Mouse (Mus musculus) common myeloid progenitor, adult 5-6 weeks (primary cell): Measurements from ENCODE around the gene Unc5cl. TPM values are rescaled to one million over a fixed set of nuclear protein-coding genes. Genes with fewer than 3 reads are reported as not detected.

ENCODE experiments used
- ATAC-seq: replicated peaks from 2 replicates; pipeline ENCODE4 v1.8.0; 2016; ENCODE audit warnings: low read depth, mild to moderate bottlenecking, moderate TSS enrichment, inconsistent platforms; ENCODE audit not compliant: poor library complexity, severe bottlenecking
- total RNA-seq: library from RNA; stranded (forward); fragments of 200-1000, 187-1606 nt; gene quantifications from 2 replicates; pipeline ENCODE4 v1.2.3, GENCODE M21; 2017

Gene Unc5cl
- total RNA-seq, 1 experiment from 2014 or later = 2.2 TPM

DNA sequence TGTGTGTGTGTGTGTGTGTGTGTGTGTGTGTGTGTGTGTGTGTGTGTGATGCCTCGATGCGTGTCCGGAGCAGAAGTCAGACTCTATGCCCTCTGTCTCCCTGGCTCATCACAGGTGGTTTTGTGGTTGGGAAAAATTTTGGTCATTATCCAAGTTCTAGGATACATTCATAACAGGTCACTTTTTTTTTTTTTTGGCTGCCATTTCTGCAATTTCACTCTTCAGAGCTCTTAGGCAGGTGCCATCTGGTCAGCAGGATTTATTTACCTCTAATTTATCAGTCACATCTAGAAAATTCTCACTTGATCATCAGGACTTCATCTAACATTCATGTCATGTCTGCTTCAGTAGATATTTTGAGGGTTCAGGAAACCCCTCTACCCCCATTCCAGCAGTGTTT lies 65.7 kb downstream of the Unc5cl start:
- no peak for ATAC-seq

DNA sequence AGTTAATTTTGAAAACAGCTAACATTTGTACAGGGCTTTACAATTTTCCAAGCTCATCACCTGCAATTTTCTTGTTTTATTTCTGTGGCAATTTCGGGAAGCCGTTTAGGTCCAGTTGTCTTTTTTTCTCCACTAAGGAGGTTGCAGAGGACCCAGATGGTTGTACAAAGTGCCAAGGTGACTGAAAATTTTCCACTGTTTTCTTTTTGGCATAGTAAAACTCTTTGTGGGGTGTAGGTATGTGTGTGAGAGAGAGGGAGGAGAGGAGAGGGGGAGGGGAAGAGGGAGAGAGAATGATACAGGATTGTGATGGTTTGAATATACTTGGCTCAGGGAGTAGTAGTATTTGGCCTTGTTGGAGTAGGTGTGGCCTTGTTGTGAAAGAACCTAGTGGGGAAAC lies 68.4 kb downstream of the Unc5cl start:
- ATAC-seq = no peak

DNA sequence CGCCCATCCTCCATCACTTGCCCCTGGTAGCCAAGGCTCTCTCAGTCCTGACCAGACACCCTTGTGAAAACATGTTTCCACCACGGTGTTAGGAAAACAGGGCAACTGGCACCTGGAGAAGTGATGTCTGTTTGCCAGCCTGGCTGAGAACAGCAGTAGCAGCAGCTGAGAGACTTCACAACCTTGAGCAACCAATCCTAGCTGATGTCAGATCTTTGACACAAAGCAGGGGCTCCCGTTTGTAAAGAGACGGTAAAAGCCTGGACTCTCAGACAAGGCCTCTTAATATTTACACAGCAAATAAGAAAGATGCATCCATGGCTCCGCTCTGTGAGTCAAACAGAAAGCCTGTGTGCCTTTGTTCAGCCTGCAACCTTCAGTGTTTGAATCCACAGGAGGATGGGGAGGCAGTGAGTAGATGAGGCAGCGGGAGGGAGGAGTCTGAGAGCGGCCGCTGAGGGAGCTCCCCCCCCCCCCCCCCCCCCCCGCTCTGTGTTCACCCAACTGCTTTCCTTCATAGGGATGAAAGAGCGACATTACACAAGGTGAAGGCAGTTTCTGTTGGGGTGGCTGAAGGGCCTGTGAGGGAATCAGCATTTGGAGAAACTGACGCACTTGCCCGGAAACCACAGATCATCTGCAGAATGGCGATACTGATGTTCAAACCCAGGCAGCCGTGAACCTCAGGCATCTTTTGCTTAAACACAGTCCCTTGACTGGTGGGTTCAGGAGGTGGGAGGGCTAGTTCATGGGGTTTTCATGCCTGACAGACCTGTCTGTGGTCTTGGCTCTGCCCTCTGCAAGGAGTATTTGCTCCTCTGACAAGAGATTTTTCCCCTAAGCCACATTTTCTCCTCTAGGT lies 79.4 kb downstream of the Unc5cl start:
- ATAC-seq = peak; percentile 97

DNA sequence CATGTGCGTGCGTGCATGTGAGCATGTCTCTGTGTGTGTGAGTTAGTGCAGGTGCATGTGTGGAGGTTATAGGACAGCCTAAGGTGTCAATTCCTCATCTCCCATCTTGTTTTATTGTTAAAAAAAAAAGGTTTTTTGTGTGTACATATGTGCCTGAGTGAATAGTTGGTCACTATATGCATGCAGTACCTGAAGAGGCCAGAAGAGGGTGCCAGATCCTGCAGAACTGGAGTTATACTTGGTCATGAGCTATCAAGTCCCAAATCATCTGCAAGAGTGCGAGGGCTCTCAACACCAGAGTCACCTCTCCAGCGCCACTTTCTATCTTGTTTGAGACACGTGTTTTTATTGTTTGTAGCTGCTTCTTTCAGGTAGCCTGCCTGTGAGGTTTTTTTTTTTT lies 83.6 kb downstream of the Unc5cl start:
- ATAC-seq = no peak

DNA sequence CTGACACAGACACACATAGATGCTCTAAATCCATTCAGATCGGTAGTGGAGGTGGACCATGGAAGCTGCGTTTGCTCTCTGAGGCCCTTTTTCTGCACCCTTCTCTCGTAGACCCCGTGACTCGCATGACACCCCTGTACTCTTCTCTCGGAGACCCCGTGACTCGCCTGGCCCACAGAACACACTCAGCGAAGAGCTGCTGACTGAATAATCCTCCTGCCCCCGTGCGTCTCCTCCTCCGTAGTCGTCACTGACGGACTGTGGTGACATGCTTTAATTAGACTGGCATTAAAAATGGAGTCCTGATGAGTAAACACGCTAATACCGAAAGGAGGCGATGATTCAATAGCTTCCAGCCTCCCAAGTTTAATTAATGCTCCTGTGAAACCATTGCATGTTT lies 84.6 kb downstream of the Unc5cl start:
- no peak for ATAC-seq

DNA sequence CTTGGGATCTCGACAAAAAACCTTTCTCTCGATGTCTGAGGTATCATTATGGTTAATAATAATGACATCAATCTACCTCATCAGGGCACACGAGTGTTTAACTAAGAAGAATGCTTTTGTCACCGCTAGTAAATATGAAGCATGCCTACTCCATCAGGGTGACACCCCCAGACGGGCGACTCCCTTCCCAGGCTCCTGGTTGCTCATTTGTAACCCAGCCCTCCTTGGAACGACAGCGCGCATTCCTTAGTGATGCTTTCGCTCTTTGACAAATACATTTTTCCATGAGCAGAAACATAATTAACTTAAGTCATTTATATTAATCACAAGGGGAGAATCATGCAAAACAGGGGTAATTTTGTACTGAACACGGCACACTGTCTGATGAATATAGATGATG lies 88.0 kb downstream of the Unc5cl start:
- no peak for ATAC-seq

DNA sequence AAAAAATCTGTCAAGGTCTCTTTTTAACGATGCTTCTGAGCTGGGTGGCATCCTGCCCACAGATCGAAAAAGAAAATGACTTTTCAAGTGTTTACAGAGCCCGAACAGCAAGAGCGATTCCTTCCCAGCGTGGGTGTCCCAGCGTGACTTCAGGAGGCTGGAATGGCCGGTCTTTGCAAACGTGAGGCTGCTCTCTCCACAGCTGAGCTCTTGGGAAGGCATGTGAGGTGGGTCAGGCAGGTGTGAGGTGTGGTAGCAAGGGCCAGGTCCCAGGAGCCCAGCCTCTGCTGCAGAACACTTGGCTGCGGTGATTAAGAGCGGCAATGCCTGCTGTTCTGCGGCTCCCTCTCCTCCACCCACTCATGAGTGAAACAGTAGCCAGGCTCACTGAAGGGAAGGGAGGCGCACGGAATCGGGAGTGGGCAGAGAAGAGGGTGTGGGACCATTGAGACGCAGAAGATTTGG lies 88.6 kb downstream of the Unc5cl start:
- no peak for ATAC-seq

DNA sequence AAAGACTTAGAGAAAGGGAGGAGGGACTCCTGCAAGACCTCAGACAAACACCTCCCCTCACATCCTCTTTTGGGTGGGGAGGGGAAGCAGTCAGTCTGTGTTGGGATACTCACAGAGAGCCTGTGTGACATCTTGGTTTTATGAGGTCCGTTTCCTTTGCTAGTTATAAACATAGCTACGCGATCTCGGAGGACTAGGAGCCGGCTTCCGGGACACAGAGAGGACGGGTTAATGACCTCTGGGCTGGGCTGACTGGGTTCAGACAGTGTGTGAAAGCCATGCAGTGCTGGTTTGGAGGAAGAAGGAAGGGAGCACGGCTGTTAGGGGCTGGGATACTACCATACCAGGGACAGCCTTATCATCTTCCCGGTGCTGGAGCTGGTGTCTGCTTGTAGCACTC lies 90.0 kb downstream of the Unc5cl start:
- 0 out of 2 replicates have a peak, but pooled peaks have one; percentile 22 for ATAC-seq

DNA sequence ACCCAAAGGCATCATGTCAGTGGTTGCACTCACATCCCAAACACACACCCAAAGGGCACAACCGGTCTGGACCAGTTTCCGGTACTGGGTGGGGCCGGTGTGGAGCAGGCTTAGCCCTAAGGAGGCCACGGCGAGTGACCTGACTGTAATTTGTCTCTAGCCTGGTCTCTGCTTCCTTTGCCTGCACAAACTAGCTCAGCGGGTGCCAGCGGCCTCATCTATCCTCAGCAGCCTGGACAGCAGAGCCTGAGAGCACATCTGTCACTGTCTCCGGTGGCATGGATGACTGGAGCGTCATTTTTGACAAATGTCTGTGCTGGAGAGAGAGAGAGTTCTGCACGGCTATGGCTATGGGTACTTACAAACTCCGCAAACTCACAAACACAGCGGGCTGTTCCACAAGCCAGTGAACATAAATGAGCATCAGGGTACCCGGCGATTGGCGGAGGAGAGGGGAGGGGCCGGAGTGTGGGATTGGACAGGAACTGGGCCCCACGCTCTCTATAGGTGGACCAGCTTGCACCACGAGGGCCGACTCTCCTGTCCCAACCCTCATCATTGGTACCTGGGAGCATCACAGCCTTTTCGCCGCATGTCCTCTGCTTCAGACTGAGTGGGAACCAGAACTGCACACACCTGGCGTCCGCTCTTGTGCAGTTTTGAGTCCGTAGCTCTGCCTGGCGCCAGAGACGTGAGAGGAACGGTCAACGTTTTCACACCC lies 90.7 kb downstream of the Unc5cl start:
- ATAC-seq = no peak

DNA sequence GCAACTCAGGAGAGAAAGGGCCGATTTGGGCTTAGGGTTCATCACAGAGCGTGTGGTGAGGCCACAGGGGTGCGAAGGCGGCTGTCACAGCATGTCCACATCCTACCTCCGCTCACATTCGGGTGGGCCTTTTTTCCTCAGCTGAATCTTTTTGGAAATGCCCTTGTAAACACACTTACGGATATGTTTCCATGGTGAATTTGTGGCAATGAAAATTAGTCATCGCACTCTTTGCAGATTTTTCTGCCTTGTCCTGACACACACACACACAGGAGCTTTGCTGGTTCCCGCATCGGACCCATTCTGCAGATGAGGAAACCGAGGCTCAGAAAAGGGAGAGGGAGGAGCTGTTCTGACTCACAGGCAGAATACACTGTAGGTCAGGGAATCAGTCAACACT lies 91.3 kb downstream of the Unc5cl start:
- ATAC-seq = no peak

DNA sequence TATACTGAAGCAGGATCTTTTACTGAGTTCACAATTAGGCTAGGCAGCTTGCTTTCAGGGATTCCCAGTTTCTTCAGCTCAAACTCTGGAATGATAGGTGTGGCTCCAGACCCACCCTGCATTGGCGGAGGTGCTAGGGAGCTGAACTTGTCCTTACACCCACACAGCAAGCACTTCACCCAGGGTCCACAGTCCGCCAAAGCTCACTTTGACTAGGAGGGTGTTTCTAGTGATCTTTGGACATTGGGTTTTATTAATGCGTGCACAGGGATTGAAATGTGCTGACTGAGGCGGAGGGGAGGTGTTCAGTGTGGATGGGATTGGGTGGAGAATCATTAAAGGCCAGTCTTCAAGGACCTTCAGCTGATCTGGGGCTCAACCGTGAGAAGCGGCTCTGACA lies 93.0 kb downstream of the Unc5cl start:
- no peak for ATAC-seq

DNA sequence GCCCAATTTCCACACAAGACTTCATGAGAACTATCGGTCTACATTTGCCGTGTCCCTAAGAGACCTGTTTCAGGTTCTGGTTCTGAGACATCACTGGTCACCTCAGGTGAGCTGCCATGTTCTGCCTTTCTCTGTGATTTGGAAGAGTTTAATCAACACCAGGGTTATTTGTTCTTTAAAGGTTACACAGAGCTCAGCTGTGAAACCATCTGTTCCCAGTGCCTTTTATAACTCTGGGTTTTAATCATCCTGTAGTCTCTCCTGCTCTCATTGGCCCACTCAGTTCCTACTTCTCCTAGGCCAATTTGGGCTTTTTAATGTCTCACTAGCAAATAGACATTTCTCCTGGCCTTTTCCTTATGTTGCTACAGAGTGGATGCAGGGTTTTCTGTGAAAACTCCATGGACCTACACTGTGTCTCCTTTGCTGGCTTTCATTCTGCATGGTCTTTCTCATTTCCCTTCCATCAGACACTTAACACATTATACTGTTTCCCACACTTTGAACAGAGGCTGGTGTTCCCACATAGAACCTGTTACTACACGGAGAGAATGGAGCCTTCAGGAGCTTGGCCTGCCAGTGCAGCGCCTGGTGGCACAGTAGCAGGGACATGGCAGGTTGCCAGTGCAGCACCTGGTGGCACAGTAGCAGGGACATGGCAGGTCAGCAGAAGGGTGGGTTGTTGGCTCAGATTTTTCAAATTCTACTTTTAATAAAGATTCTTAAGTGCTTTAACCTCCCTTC lies 97.3 kb downstream of the Unc5cl start:
- no peak for ATAC-seq

DNA sequence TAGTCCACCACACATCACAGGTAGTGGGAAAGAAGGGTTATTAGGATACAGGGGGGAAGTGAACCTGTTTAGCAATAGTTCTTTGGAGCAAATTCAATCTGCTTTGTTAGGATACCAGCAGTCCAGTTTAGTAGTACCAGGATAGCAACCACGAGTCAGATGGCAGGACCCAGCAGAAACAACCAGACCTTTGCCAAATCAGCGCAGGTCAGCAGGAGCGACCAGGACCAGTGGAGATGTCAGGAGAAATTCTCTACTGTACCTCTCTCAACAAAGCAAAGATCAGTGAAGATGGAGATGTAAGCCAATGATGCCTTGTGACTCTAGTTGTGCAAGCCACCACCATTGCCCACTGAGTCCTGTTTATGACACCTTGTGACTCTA lies 97.8 kb downstream of the Unc5cl start:
- no peak for ATAC-seq

DNA sequence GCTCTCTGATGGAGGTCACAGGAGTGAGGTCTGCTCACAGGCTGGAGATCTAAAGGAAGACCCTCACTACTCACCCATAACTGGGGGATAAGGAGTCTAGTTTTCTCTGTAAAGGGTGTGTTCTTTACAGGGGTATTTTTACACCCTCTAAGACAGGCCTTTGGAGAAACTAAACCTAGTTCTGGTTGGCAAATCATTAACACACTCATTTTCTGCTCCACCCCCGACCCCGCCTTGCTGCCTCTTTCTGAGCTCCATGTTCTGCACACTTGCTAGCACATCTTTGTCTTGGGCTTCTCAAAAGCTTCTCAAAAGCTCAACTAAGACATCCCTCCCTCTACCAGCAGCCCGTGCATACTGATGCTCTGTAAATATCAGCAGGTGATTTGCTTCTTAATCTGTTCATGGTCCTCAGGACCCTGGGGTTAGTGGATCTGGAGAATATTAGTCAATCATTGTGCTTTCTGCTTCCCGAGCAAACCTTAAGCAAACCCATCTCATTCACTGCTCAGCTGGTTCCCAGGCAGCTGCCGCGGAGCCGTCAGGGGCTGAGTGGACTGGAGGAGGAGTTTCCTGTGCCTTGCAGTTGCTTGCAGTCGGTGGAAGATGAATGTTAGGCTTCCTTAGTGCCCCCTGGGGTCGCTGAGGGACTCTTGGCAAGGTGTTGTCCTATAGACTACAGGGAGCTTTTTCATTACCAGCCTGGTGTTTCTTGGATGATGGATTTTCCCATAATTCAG lies 101.7 kb downstream of the Unc5cl start:
- no peak for ATAC-seq

DNA sequence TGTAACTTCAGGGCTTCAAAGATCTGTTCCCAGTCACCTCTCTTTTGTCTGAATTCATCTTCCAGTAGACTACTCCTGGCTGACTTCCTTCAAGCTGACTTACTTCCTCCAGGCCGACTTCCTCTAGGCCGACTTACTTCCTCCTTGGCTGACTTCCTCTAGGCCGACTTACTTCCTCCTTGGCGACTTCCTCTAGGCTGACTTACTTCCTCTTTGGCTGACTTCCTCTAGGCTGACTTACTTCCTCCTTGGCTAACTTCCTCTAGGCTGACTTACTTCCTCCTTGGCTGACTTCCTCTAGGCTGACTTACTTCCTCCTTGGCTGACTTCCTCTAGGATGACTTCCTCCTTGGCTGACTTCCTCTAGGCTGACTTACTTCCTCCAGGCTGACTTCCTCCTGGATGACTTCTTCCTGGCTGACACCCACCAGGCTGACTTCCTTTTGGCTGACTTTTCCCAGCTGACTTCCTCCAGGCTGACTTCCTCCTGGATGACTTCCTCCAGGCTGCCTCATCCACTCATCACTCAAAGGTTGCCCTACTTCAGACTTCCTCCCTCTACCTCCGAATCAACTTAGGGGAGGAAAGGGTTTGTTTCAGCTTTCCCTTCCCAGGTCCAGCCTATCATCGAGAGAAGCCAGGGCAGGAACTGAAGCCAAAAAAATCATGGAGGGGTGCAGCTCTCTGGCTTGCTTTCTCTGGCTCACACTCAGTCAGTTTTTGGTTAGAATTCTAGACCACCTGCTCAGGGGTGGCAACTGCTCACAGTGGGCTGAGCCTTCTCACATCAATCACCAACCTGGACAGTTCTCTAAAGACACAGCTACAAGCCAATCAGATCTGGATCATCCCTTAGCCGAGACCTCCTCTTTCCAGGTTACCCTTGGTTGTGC lies 103.4 kb downstream of the Unc5cl start:
- ATAC-seq = peak; percentile 77

DNA sequence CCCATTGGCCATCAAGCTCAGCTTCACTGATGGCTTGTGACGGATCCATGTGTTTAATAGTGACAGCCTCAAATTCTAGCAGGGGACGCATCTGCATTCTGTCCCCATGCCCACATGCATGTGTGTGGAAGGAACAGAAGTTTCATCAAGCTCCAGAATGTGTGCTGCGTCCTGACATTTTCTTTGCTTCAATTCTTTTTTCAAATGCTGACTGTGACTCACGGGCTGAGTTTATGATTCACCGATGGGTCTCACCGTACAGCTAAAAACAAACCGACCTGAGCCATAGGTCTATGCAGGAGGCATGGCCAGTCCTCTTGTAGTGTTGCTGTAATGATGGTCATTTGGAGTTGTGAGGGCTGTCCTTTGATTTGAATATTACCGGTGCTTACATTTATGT lies 110.2 kb downstream of the Unc5cl start:
- no peak for ATAC-seq

DNA sequence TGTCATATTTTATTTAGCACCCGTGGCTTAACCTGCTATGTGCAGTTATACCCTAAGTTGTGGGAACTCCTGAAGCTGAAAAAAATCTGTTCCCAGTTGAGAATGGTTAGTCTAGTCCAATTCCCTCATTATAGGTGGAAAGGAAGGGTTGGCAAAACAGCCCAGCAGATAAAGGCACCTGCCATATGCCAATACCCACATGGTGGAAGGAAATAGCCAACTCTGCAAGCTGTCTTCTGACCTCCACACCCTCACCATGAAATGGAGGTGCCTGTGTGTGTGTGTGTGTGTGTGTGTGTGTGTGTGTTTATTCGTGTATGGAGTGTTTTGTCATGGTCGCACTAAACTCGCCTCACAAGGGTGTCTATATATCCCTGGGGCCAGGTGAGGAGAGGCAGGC lies 115.0 kb downstream of the Unc5cl start:
- no peak for ATAC-seq

DNA sequence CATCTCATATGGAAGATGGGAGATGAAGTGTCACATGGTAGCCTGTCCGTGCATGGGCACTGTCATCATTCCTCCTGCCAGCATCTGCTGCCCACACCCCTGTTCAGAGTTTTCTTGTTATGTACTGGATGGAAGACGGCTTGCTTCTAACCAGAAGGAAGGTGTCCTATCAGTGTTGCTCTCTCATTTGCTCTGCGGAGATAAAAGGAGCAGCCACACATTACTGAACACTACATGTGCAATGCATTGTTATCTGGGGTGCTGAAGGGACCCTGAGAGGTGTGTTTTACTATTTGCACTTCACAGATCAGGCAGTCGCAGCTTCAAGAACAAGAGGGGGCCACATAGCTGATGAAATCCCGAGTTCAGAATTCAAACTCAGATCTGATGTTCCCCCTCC lies 126.5 kb downstream of the Unc5cl start:
- ATAC-seq = no peak

DNA sequence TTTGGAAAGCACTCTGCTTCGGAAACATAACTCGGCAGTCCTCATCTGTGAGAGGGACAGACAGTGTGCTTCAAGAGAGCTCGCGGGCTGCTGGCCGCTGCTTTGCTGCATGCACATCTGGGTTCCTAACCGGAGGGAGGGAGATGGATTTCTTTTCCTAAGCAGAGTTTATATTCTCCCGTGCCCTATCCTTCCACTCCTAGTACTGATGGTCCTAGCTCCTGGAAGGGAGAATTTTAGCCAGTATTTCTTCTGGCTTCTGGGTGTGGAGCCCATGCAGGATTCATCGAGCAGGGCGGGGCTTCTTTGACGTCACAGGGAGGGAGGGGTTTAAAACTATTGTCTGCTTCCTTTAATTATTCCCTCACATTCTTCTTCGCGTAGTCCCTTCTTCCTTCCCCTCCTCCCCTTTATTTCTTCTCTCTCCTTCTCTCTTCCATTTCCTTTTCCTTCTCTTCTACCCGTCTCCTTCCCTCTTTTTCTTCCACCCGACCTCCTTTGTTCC lies 127.8 kb downstream of the Unc5cl start:
- ATAC-seq = no peak
